ENCODE assay signal across 13 mouse cellular contexts in genomic region chr17:35173329-35173728, GRCm38 (mm10). TPM values are rescaled to one million over a fixed set of nuclear protein-coding genes. Genes with fewer than 3 reads are reported as not detected.
A peak's percentile ranks its signal among the peaks of the same experiment; 100 is the strongest.
DNase-seq lines count a peak whose midpoint lies in the region; ATAC-seq and TF ChIP-seq lines count a peak whose summit lies in the region.
"Had no signal": no experiment of that assay in that cellular context is flagged by ENCODE, and none has a peak within 500 bp of the region (broad histone marks: within the 10 kb centered on the region; RNA-seq: fewer than 3 reads in every experiment).

No protein-coding gene starts in this region.

- no peaks in the 10 kb centered on the region for H3K36me3 ChIP-seq in heart, postnatal 0 days (replicated peaks; ENCODE audit: control insufficient read depth, insufficient read depth, low read length)
- H3K36me3 ChIP-seq in spleen, adult 2 months (ENCODE audit: control insufficient read depth, insufficient read depth, low read length), result no peaks in the 10 kb centered on the region
- H3K36me3 ChIP-seq in embryonic facial prominence, embryonic 15.5 days, result no peaks in the 10 kb centered on the region
- H3K36me3 ChIP-seq in stomach, embryonic 14.5 days (ENCODE audit: control insufficient read depth, insufficient read depth, low read length), result no peaks in the 10 kb centered on the region
- H3K36me3 ChIP-seq: forebrain, embryonic 15.5 days; heart, embryonic 13.5 days; limb, embryonic 13.5 days; neural tube, embryonic 13.5 days had no signal

- no peak for TF ChIP-seq POLR2A in spleen, adult 2 months (IDR thresholded peaks at IDR 0.05; ENCODE audit: low read depth, low read length)

- no peak overlapping the region for H3K4me2 ChIP-seq in heart, postnatal 0 days (ENCODE audit: low read depth, low read length)
- H3K4me2 ChIP-seq in embryonic facial prominence, embryonic 15.5 days (replicated peaks), result no peak overlapping the region
- H3K4me2 ChIP-seq in stomach, embryonic 14.5 days (replicated peaks; ENCODE audit: low read depth, low read length), result no peak overlapping the region
- H3K4me2 ChIP-seq: forebrain, embryonic 15.5 days; heart, embryonic 13.5 days; limb, embryonic 13.5 days; neural tube, embryonic 13.5 days had no signal

- no peak for DNase-seq in heart, postnatal 0 days (ENCODE audit: low spot score)
- DNase-seq in heart, adult 8-10 months (ENCODE audit: low spot score), result no peak
- DNase-seq in spleen, adult 2 months (ENCODE audit: low read depth in 1 of 2, low spot score in 2 of 2), result peak in 1 of 2 experiments; percentile 43
- no peak for DNase-seq in spleen, postnatal 14 days (ENCODE audit: low spot score in 2 of 2)
- no peak for DNase-seq in lung, postnatal 10 days
- DNase-seq in layer of hippocampus, adult 9-11 months, result no peak
- DNase-seq: kidney, postnatal 14 days had no signal

- H3K9ac ChIP-seq in heart, postnatal 0 days (replicated peaks; ENCODE audit: low read depth, low read length), result no peak overlapping the region
- no peak overlapping the region for H3K9ac ChIP-seq in embryonic facial prominence, embryonic 15.5 days
- no peak overlapping the region for H3K9ac ChIP-seq in stomach, embryonic 14.5 days (replicated peaks; ENCODE audit: low read depth, low read length)
- H3K9ac ChIP-seq: forebrain, embryonic 15.5 days; heart, embryonic 13.5 days; neural tube, embryonic 13.5 days had no signal

- H3K9me3 ChIP-seq in heart, postnatal 0 days (replicated peaks; ENCODE audit: control insufficient read depth, low read length), result no peaks in the 10 kb centered on the region
- no peaks in the 10 kb centered on the region for H3K9me3 ChIP-seq in embryonic facial prominence, embryonic 15.5 days (replicated peaks)
- no peaks in the 10 kb centered on the region for H3K9me3 ChIP-seq in stomach, embryonic 14.5 days (ENCODE audit: control insufficient read depth, low read depth, low read length)
- H3K9me3 ChIP-seq: forebrain, embryonic 15.5 days; heart, embryonic 13.5 days; limb, embryonic 13.5 days; neural tube, embryonic 13.5 days had no signal

- TF ChIP-seq EP300 in heart, postnatal 0 days (IDR thresholded peaks at IDR 0.05; ENCODE audit: low read depth), result no peak

- WGBS in heart, postnatal 0 days, result 52% methylated on average over 3 of the region's 3 CpGs
- 36% methylated on average over 3 of the region's 3 CpGs for WGBS in spleen, adult 2 months
- WGBS in embryonic facial prominence, embryonic 15.5 days, result 67% methylated on average over 3 of the region's 3 CpGs
- WGBS in stomach, embryonic 14.5 days, result 86% methylated on average over 3 of the region's 3 CpGs

- ATAC-seq in heart, postnatal 0 days (ENCODE audit: insufficient read depth, low read depth), result no peak
- no peak for ATAC-seq in embryonic facial prominence, embryonic 15.5 days (ENCODE audit: insufficient number of reproducible peaks, low FRiP score, low TSS enrichment, low read depth)
- ATAC-seq in stomach, embryonic 14.5 days (ENCODE audit: insufficient number of reproducible peaks, insufficient read depth, low FRiP score, low read depth), result no peak
- ATAC-seq: forebrain, embryonic 15.5 days had no signal

- TF ChIP-seq CTCF in heart, postnatal 0 days (IDR thresholded peaks at IDR 0.05; ENCODE audit: low read depth), result no peak
- TF ChIP-seq CTCF in spleen, adult 2 months (IDR thresholded peaks at IDR 0.05; ENCODE audit: extremely low read depth, insufficient read depth, insufficient read length, insufficient replicate concordance), result no peak

- H3K4me1 ChIP-seq in heart, postnatal 0 days (ENCODE audit: control insufficient read depth, insufficient read depth), result no peaks in the 10 kb centered on the region
- H3K4me1 ChIP-seq in spleen, adult 2 months (ENCODE audit: control insufficient read depth, insufficient read depth, insufficient read length), result peaks cover 40% of the 10 kb centered on the region
- peaks cover 18% of the 10 kb centered on the region for H3K4me1 ChIP-seq in embryonic facial prominence, embryonic 15.5 days
- no peaks in the 10 kb centered on the region for H3K4me1 ChIP-seq in stomach, embryonic 14.5 days (ENCODE audit: control insufficient read depth, insufficient read depth, low read length)
- H3K4me1 ChIP-seq: forebrain, embryonic 15.5 days; neural tube, embryonic 13.5 days had no signal

- peak overlapping the region; percentile 25; the same call in 1 of the 2 replicates for H3K27ac ChIP-seq in heart, postnatal 0 days (ENCODE audit: low read depth)
- peak overlapping the region; percentile 89 for H3K27ac ChIP-seq in spleen, adult 2 months (ENCODE audit: insufficient read depth, low read length)
- peak overlapping the region; percentile 72 for H3K27ac ChIP-seq in embryonic facial prominence, embryonic 15.5 days (replicated peaks)
- 0 out of 2 replicates have a peak overlapping the region, but pooled peaks have one; percentile 10 for H3K27ac ChIP-seq in stomach, embryonic 14.5 days (ENCODE audit: low read length)
- H3K27ac ChIP-seq: forebrain, embryonic 15.5 days; heart, embryonic 13.5 days; limb, embryonic 13.5 days; neural tube, embryonic 13.5 days had no signal

- H3K27me3 ChIP-seq in heart, postnatal 0 days (ENCODE audit: control insufficient read depth, insufficient read depth, low read length), result no peaks in the 10 kb centered on the region
- no peaks in the 10 kb centered on the region for H3K27me3 ChIP-seq in spleen, adult 2 months (ENCODE audit: control insufficient read depth, insufficient read depth, low read length)
- no peaks in the 10 kb centered on the region for H3K27me3 ChIP-seq in embryonic facial prominence, embryonic 15.5 days
- H3K27me3 ChIP-seq in stomach, embryonic 14.5 days (ENCODE audit: control insufficient read depth, insufficient read depth, low read length), result no peaks in the 10 kb centered on the region
- H3K27me3 ChIP-seq: forebrain, embryonic 15.5 days; limb, embryonic 13.5 days; neural tube, embryonic 13.5 days had no signal

- no peak overlapping the region for H3K4me3 ChIP-seq in heart, postnatal 0 days (ENCODE audit: low read depth, low read length)
- H3K4me3 ChIP-seq in spleen, adult 2 months (ENCODE audit: extremely low read depth, insufficient read depth, insufficient read length), result peak overlapping the region; percentile 15; the same call in 1 of the 2 replicates
- no peak overlapping the region for H3K4me3 ChIP-seq in embryonic facial prominence, embryonic 15.5 days (replicated peaks)
- no peak overlapping the region for H3K4me3 ChIP-seq in stomach, embryonic 14.5 days (ENCODE audit: low read depth, low read length)
- H3K4me3 ChIP-seq: forebrain, embryonic 15.5 days; heart, embryonic 13.5 days; limb, embryonic 13.5 days; neural tube, embryonic 13.5 days had no signal

RNA-seq across cellular contexts. Expression of gene Aif1, which starts 2.5 kb away (rescaled TPM):
- 1.8 TPM in 1 of 2 replicates, not detected in the other for total RNA-seq in heart, postnatal 0 days (2014; rRNA removed; ENCODE audit: low replicate concordance)
- polyA plus RNA-seq in heart, postnatal 0 days (2015; fragmentation: Nextera tagmentation; extraction: Ambion mirVana), result 6.5 and 7.5 TPM in 2 replicates
- 1 to 10 TPM; 1.9 to 3.3 (median 2.4) TPM for total RNA-seq in heart, adult 8-10 months (2022)
- polyA plus RNA-seq in spleen, adult 2 months (2012; rRNA removed), result 8.3 and 10.2 TPM in 2 replicates
- 15.5 and 17.5 TPM in 2 replicates for polyA plus RNA-seq in embryonic facial prominence, embryonic 15.5 days (2015; fragmentation: Nextera tagmentation; extraction: Ambion mirVana)
- 16.4 and 19.6 TPM in 2 replicates for polyA plus RNA-seq in stomach, embryonic 14.5 days (2014; fragmentation: Nextera tagmentation; extraction: Ambion mirVana)

RNA-seq across cellular contexts. Expression of gene Prrc2a, which starts 8.6 kb away (rescaled TPM):
- total RNA-seq in heart, postnatal 0 days (2014; rRNA removed; ENCODE audit: low replicate concordance), result 99.2 and 120 TPM in 2 replicates
- 56.6 and 60.7 TPM in 2 replicates for polyA plus RNA-seq in heart, postnatal 0 days (2015; fragmentation: Nextera tagmentation; extraction: Ambion mirVana)
- 100 to 1,000 TPM; 130 to 143 (median 140) TPM for total RNA-seq in heart, adult 8-10 months (2022)
- 362 and 462 TPM in 2 replicates for polyA plus RNA-seq in spleen, adult 2 months (2012; rRNA removed)
- polyA plus RNA-seq in embryonic facial prominence, embryonic 15.5 days (2015; fragmentation: Nextera tagmentation; extraction: Ambion mirVana), result 179 and 198 TPM in 2 replicates
- polyA plus RNA-seq in stomach, embryonic 14.5 days (2014; fragmentation: Nextera tagmentation; extraction: Ambion mirVana), result 209 and 222 TPM in 2 replicates

RNA-seq across cellular contexts. Expression of gene Lst1, which starts 14.9 kb away (rescaled TPM):
- 6.6 and 52.7 TPM in 2 replicates for total RNA-seq in heart, postnatal 0 days (2014; rRNA removed; ENCODE audit: low replicate concordance)
- polyA plus RNA-seq in heart, postnatal 0 days (2015; fragmentation: Nextera tagmentation; extraction: Ambion mirVana), result 7.0 and 9.7 TPM in 2 replicates
- 1 to 10 TPM; 1.8 to 3.6 (median 2.6) TPM for total RNA-seq in heart, adult 8-10 months (2022)
- 109 and 112 TPM in 2 replicates for polyA plus RNA-seq in spleen, adult 2 months (2012; rRNA removed)
- 27.2 and 27.4 TPM in 2 replicates for polyA plus RNA-seq in embryonic facial prominence, embryonic 15.5 days (2015; fragmentation: Nextera tagmentation; extraction: Ambion mirVana)
- polyA plus RNA-seq in stomach, embryonic 14.5 days (2014; fragmentation: Nextera tagmentation; extraction: Ambion mirVana), result 18.5 and 21.1 TPM in 2 replicates

RNA-seq across cellular contexts. Expression of gene Ltb, which starts 20.9 kb away (rescaled TPM):
- total RNA-seq in heart, postnatal 0 days (2014; rRNA removed; ENCODE audit: low replicate concordance), result 0.27 and 1.0 TPM in 2 replicates
- polyA plus RNA-seq in heart, postnatal 0 days (2015; fragmentation: Nextera tagmentation; extraction: Ambion mirVana), result 0.33 and 0.48 TPM in 2 replicates
- total RNA-seq in heart, adult 8-10 months (2022), result 1 to 10 TPM in 1 of 4 experiments, under 1 TPM in 3; 0.69 to 1.6 (median 0.80) TPM
- polyA plus RNA-seq in spleen, adult 2 months (2012; rRNA removed), result 531 and 756 TPM in 2 replicates
- polyA plus RNA-seq in embryonic facial prominence, embryonic 15.5 days (2015; fragmentation: Nextera tagmentation; extraction: Ambion mirVana), result 2.3 and 2.9 TPM in 2 replicates
- 1.4 and 1.8 TPM in 2 replicates for polyA plus RNA-seq in stomach, embryonic 14.5 days (2014; fragmentation: Nextera tagmentation; extraction: Ambion mirVana)

RNA-seq across cellular contexts. Expression of gene Tnf, which starts 28.5 kb away (rescaled TPM):
- 0.53 TPM in 1 of 2 replicates, not detected in the other for total RNA-seq in heart, postnatal 0 days (2014; rRNA removed; ENCODE audit: low replicate concordance)
- 0.12 and 0.21 TPM in 2 replicates for polyA plus RNA-seq in heart, postnatal 0 days (2015; fragmentation: Nextera tagmentation; extraction: Ambion mirVana)
- total RNA-seq in heart, adult 8-10 months (2022), result under 1 TPM; 0.25 to 0.97 (median 0.52) TPM
- 7.5 and 13.2 TPM in 2 replicates for polyA plus RNA-seq in spleen, adult 2 months (2012; rRNA removed)
- polyA plus RNA-seq in embryonic facial prominence, embryonic 15.5 days (2015; fragmentation: Nextera tagmentation; extraction: Ambion mirVana), result 0.47 and 0.76 TPM in 2 replicates
- 0.20 and 0.34 TPM in 2 replicates for polyA plus RNA-seq in stomach, embryonic 14.5 days (2014; fragmentation: Nextera tagmentation; extraction: Ambion mirVana)
- polyA plus RNA-seq: forebrain, embryonic 15.5 days had no signal

Comparison
In these comparisons a context has a peak if more than half of its experiments do, and no peak if none do; other contexts are left out.
1. H3K27ac ChIP-seq: peak in every context shown above with its lines; median percentile 89 in spleen, adult 2 months; 72 in embryonic facial prominence, embryonic 15.5 days; 25 in heart, postnatal 0 days; 10 in stomach, embryonic 14.5 days.